Mouse (Mus musculus) lung, adult 18-20 months (tissue): ENCODE measurements around the gene Grid1.

Source experiments
- DNase-seq, 2 experiments: peaks; one replicate each; pipeline ENCODE4 v3.0.0; 2022; ENCODE audit warnings: mixed read lengths in 2 of 2

The Grid1 gene

DNA sequence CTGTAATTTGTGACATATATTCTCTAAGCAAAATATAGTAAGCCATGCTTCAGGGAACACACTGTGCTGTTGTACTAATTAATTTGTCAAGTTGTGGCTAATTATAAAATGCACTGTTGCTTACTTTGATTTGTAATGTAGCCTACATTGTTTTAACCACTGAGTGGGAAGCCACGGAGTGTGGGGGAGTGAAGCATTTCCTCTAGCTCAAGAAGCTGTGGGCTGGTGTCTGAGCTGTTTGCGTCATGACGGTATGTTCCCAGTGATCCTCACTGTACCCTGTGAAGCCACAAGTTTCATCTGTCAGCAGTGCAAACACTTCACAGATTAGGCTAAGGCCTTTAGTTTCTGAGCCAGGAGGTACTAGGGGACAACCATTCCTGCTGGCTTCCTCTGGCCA lies 302.2 kb downstream of the Grid1 start:
- DNase-seq = no peak

- no peak for DNase-seq
Observed at GRCm38 (mm10) chr14:35123260-35123875, 303.5 kb downstream of the Grid1 start.

DNA sequence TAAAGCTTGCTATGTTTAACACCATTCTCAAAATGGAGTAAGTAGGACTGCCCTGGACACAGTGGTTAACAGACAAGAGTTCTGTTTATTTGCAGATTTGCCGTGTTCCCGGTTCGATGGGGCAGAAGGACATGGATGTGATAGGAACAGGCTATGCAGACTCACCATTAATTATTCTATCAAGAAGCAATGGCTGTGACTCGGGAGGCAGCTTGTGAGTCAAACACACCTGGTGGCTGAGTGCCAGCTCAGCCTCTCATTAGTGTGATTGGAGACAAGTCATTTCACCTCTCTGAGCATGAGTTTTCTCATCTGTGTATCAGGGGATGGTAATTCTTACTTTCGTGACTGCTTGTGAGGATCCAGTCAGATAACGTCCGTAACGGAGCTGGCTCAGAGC lies 307.7 kb downstream of the Grid1 start:
- no peak for DNase-seq

GRCm38 (mm10) chr14:35135056-35135455 lies 315.1 kb downstream of the Grid1 start:
- DNase-seq = no peak

- DNase-seq = no peak
Observed at GRCm38 (mm10) chr14:35138069-35138468, 318.2 kb downstream of the Grid1 start.

GRCm38 (mm10) chr14:35139824-35140223 lies 319.9 kb downstream of the Grid1 start:
- no peak for DNase-seq

DNA sequence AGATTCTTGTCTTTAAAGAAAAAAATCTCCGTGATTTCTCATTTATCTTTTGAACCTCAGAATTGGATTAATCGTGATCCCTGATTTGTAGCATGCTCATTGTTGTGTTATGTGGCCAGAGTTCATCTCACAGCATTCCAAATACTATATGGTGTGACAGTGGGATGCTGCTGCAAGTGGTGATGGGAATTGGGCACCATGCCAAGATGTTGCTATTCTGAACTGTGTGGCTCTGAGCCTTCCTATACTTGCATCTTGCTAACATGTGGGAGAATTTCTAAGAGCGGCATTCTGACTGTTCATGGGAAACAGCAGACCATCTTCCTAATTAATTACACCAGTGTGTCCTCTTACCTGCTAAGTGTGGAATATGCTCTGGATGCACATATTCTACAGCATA lies 332.5 kb downstream of the Grid1 start:
- DNase-seq = no peak

- DNase-seq = no peak
Observed at GRCm38 (mm10) chr14:35153701-35154277, 333.9 kb downstream of the Grid1 start.

- no peak for DNase-seq
Observed at GRCm38 (mm10) chr14:35154364-35154763, 334.5 kb downstream of the Grid1 start.

GRCm38 (mm10) chr14:35157069-35157655 lies 337.3 kb downstream of the Grid1 start:
- no peak for DNase-seq

DNA sequence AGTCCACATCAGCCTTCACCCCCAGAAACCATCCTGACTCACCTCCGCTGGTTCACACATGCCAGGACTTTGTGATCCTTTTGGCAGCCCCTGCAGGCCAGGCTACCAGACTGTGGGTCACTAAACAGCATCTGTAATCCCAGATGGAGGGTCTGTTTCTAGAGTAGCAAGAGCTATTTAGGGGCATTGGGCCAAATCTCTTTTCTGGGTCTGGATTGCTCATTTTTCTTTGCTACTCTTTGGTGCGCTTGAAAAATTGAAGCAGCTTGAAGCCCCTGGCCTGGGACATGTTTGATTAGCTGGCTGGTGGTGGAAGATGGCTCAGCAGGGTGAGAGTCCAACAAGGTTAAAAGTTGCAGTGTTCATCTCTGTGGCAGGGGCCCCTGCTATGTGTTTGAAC lies 339.4 kb downstream of the Grid1 start:
- DNase-seq = no peak

DNA sequence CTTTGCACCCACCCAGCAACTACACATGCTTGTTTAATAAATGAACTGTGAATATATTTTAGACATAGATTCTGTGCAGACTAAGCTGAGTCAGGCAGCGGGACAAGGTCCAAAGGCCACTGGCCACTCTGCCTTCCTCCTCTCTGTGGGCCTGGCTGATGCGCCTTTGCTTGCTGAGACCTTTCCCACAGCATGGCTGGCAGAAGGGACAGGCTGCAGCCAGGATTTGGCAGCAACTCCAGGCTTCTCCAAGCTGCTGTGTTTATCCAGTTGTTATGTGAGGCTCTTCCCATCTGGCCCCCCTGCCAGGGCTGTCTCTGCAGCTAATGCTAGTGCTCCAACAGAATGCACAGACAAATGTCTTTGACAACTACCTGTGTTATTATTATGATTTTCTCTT lies 347.5 kb downstream of the Grid1 start:
- DNase-seq = no peak

GRCm38 (mm10) chr14:35173861-35174260 lies 354.0 kb downstream of the Grid1 start:
- DNase-seq = no peak

- DNase-seq = no peak
Observed at GRCm38 (mm10) chr14:35176021-35176420, 356.1 kb downstream of the Grid1 start.

GRCm38 (mm10) chr14:35179076-35179475 lies 359.2 kb downstream of the Grid1 start:
- no peak for DNase-seq

DNA sequence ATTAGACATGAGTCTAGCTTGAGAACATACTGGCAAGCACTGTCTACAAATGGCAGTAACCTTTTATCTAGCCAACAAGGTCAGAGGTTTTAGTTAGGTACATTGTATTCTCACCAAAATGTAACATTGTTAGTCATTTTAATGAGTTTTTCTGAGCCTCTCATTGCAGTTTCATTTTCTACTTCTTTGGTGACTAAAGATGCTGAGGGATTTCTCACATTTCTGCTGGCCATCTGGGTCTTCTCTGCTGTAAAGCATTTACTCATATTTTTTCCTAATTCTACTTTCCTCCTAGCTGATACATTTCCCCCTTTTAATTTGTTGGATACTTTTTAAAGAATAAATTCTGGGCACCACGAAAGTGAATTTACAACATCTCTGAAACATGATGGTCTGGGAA lies 365.5 kb downstream of the Grid1 start:
- no peak for DNase-seq

- no peak for DNase-seq
Observed at GRCm38 (mm10) chr14:35192256-35192655, 372.3 kb downstream of the Grid1 start.

GRCm38 (mm10) chr14:35197371-35197770 lies 377.5 kb downstream of the Grid1 start:
- no peak for DNase-seq

- DNase-seq = no peak
Observed at GRCm38 (mm10) chr14:35198447-35198846, 378.5 kb downstream of the Grid1 start.

GRCm38 (mm10) chr14:35198899-35199298 lies 379.0 kb downstream of the Grid1 start:
- no peak for DNase-seq

GRCm38 (mm10) chr14:35209444-35209843 lies 389.5 kb downstream of the Grid1 start:
- DNase-seq = no peak

DNA sequence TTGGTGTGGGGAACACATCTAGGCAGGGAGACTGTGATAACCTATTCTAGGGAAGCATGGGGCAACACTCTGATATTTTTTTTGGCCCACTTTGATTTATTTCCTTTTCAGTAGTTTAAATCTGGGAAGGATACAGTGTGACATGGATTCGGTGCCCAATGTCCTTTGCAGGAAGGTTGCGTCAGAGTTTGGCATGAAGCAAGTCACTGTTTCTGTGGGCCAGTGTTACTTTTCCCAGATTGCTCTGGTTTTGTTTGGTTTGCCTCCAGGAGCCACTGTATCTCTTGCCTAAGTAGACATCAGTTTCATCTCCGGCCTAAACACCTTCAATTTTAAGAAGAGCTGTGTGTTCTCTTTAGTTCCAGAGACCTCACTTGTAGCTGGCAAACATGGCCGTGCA lies 399.1 kb downstream of the Grid1 start:
- DNase-seq = no peak

DNA sequence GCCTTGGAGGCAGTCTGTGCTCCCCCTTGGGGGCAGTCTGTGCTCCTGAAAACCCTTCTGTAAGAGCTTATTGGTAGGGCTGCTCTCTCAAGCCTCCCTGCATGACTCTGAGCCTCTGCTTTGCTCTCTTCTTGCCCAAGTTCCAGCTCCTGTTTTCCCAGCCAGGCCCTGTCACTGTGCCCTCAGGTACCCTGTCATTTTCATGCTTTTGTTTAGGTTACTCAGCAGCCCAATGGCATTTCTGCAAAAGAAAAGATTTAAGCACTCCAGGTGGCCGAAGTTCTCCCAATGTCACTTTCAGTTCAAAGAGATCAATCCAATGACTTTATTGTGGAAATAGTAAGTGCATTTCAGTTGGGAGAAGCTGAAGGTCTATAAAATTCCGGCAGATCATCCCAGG lies 402.3 kb downstream of the Grid1 start:
- no peak for DNase-seq

DNA sequence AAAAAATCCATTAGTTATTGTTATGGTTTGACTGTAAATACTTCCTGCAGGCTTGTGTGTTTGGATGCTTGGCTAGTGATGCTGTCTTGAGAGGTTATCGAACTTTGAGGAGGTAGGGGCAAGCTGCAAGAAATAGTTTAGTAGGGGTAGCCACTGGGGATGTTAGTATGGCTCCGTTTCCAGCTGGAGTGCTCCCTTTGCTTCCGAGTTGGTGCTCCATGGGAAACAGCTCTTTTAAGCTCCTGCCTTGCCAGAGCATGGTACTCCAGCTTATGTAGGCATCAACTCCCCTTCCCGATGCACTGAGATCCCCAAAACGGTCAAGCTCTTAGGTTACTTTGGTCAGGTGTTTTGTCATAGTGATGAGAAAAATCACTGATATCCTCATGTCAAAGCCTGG lies 407.7 kb downstream of the Grid1 start:
- no peak for DNase-seq

GRCm38 (mm10) chr14:35231384-35231783 lies 411.5 kb downstream of the Grid1 start:
- no peak for DNase-seq
